Comparison of ENCODE assay signal across 8 mouse cellular contexts in genomic region chr7:99979546-99980131, GRCm38 (mm10). TPM values are rescaled to one million over a fixed set of nuclear protein-coding genes. Genes with fewer than 3 reads are reported as not detected.
DNase-seq lines count a peak whose midpoint lies in the region; ATAC-seq and TF ChIP-seq lines count a peak whose summit lies in the region.

No protein-coding gene starts in this region.

- H3K4me1 ChIP-seq in embryonic fibroblast, embryonic 13.5 days (ENCODE audit: control insufficient read depth, insufficient read depth, low read length): peaks cover 3% of the 10 kb centered on the region
- peaks cover 9% of the 10 kb centered on the region; the same call in 1 of the 2 replicates for H3K4me1 ChIP-seq in midbrain, embryonic 11.5 days (ENCODE audit: control insufficient read depth, insufficient read depth, low read length)
- peaks cover 16% of the 10 kb centered on the region for H3K4me1 ChIP-seq in stomach, embryonic 16.5 days (ENCODE audit: control insufficient read depth, insufficient read depth, low read length)

- peak overlapping the region; percentile 60 for H3K4me2 ChIP-seq in midbrain, embryonic 11.5 days
- H3K4me2 ChIP-seq in stomach, embryonic 16.5 days (ENCODE audit: low read depth, low read length): peak overlapping the region; percentile 81

- no peak; the same call in none of the 2 replicates for TF ChIP-seq POLR2A in embryonic fibroblast, embryonic 13.5 days (IDR thresholded peaks at IDR 0.05; ENCODE audit: low read depth, low read length)

- ATAC-seq in midbrain, embryonic 11.5 days (ENCODE audit: low FRiP score): peak; percentile 81
- peak; percentile 65 for ATAC-seq in stomach, embryonic 16.5 days (ENCODE audit: insufficient read depth, low FRiP score)

- peak overlapping the region; percentile 96 for H3K9ac ChIP-seq in midbrain, embryonic 11.5 days (ENCODE audit: low read length)
- H3K9ac ChIP-seq in stomach, embryonic 16.5 days (ENCODE audit: low read length): peak overlapping the region; percentile 92

- H3K36me3 ChIP-seq in midbrain, embryonic 11.5 days (ENCODE audit: control insufficient read depth, insufficient read depth, low read length): no peaks in the 10 kb centered on the region
- no peaks in the 10 kb centered on the region for H3K36me3 ChIP-seq in stomach, embryonic 16.5 days (ENCODE audit: control insufficient read depth, insufficient read depth, low read length)

- H3K9me3 ChIP-seq in midbrain, embryonic 11.5 days (ENCODE audit: control insufficient read depth, low read length): no peaks in the 10 kb centered on the region
- peaks cover 2% of the 10 kb centered on the region; the same call in 1 of the 2 replicates for H3K9me3 ChIP-seq in stomach, embryonic 16.5 days (replicated peaks; ENCODE audit: control insufficient read depth, low read length)

- under 1% methylated on average over 51 of the region's 51 CpGs for WGBS in midbrain, embryonic 11.5 days
- WGBS in stomach, embryonic 16.5 days: under 1% methylated on average over 51 of the region's 51 CpGs

- intact Hi-C loops in heart, postnatal 10 days (cut with DNase I): loop anchor here (2.0 kb wide), 2 partner anchors 43 to 53 kb away; no protein-coding TSS in a partner anchor

- H3K27ac ChIP-seq in layer of hippocampus, adult 2 months: peak overlapping the region; percentile 98
- H3K27ac ChIP-seq in embryonic fibroblast, embryonic 13.5 days (ENCODE audit: insufficient read depth, low read length): peak overlapping the region; percentile 87
- H3K27ac ChIP-seq in midbrain, embryonic 11.5 days (ENCODE audit: low read depth, low read length): peak overlapping the region; percentile 95
- H3K27ac ChIP-seq in stomach, embryonic 16.5 days (ENCODE audit: low read length): peak overlapping the region; percentile 91

- TF ChIP-seq CTCF in layer of hippocampus, adult 2 months (conservative IDR thresholded peaks at IDR 0.05): no peak
- TF ChIP-seq CTCF in embryonic fibroblast, embryonic 13.5 days (IDR thresholded peaks at IDR 0.05; ENCODE audit: borderline replicate concordance, insufficient read depth, low read length): no peak

- DNase-seq in layer of hippocampus, adult 2 months (ENCODE audit: low spot score in 2 of 2): no peak
- no peak for DNase-seq in layer of hippocampus, postnatal 36 days
- DNase-seq in adrenal gland, postnatal 14 days: peak; percentile 72
- DNase-seq in heart, postnatal 10 days: peak; percentile 58 to 63
- peak; percentile 62 to 77 for DNase-seq in kidney, postnatal 36 days
- peak; percentile 96 for DNase-seq in midbrain, embryonic 11.5 days (ENCODE audit: low spot score, missing footprints)

- peak overlapping the region; percentile 78 for H3K4me3 ChIP-seq in layer of hippocampus, adult 2 months
- peak overlapping the region; percentile 82 for H3K4me3 ChIP-seq in embryonic fibroblast, embryonic 13.5 days (ENCODE audit: insufficient read depth, low read length)
- peak overlapping the region; percentile 91 for H3K4me3 ChIP-seq in midbrain, embryonic 11.5 days (ENCODE audit: low read depth, low read length)
- H3K4me3 ChIP-seq in stomach, embryonic 16.5 days (replicated peaks; ENCODE audit: low read length): peak overlapping the region; percentile 76

- H3K27me3 ChIP-seq in midbrain, embryonic 11.5 days (ENCODE audit: control insufficient read depth, insufficient read depth, low read length): no peaks in the 10 kb centered on the region
- no peaks in the 10 kb centered on the region for H3K27me3 ChIP-seq in stomach, embryonic 16.5 days (ENCODE audit: control insufficient read depth, insufficient read depth, low read length)

RNA-seq across cellular contexts. Expression of gene Rnf169, which starts 0.6 kb away (rescaled TPM):
- total RNA-seq in layer of hippocampus, adult 2 months (2021): 10 to 100 TPM; 26.6 to 28.2 TPM
- 10 to 100 TPM; 24.6 to 29.5 TPM for total RNA-seq in layer of hippocampus, postnatal 36 days (2021)
- 18.6 and 19.1 TPM in 2 replicates for total RNA-seq in adrenal gland, postnatal 14 days (2021)
- polyA plus RNA-seq in embryonic fibroblast, embryonic 13.5 days (2011; ENCODE audit: insufficient read length, low read depth, missing spikeins): 22.8 and 24.3 TPM in 2 replicates
- 10 to 100 TPM; 15.7 TPM for total RNA-seq in heart, postnatal 10 days (2021)
- polyA plus RNA-seq in midbrain, embryonic 11.5 days (2014; fragmentation: Nextera tagmentation; extraction: Ambion mirVana): 6.5 and 6.6 TPM in 2 replicates
- 3.8 and 4.5 TPM in 2 replicates for polyA plus RNA-seq in stomach, embryonic 16.5 days (2015; fragmentation: Nextera tagmentation; extraction: Ambion mirVana)

RNA-seq across cellular contexts. Expression of gene Chrdl2, which starts 26.3 kb away (rescaled TPM):
- under 1 TPM; 0.27 to 0.38 TPM for total RNA-seq in layer of hippocampus, adult 2 months (2021)
- under 1 TPM; 0.47 to 0.58 TPM for total RNA-seq in layer of hippocampus, postnatal 36 days (2021)
- total RNA-seq in adrenal gland, postnatal 14 days (2021): 0.26 TPM in 1 of 2 replicates, not detected in the other
- polyA plus RNA-seq in embryonic fibroblast, embryonic 13.5 days (2011; ENCODE audit: insufficient read length, low read depth, missing spikeins): not detected in 2 replicates
- not detected for total RNA-seq in heart, postnatal 10 days (2021)
- 0.11 TPM in 1 of 2 replicates, not detected in the other for polyA plus RNA-seq in midbrain, embryonic 11.5 days (2014; fragmentation: Nextera tagmentation; extraction: Ambion mirVana)
- 0.48 and 0.90 TPM in 2 replicates for polyA plus RNA-seq in stomach, embryonic 16.5 days (2015; fragmentation: Nextera tagmentation; extraction: Ambion mirVana)

Comparison
In these comparisons a context has a peak if more than half of its experiments do, and no peak if none do; other contexts are left out.
1. DNase-seq: peak in adrenal gland, postnatal 14 days (single experiment), heart, postnatal 10 days (2 of 2), kidney, postnatal 36 days (2 of 2) and midbrain, embryonic 11.5 days (single experiment); none in layer of hippocampus, adult 2 months (0 of 2) and layer of hippocampus, postnatal 36 days (0 of 2).
2. Peak in every context shown above with its lines, with median percentiles within 50 percentile points of each other: H3K27ac ChIP-seq and H3K4me3 ChIP-seq.